Mouse (Mus musculus) stomach, postnatal 0 days (tissue): ENCODE measurements at regions not wholly inside any gene's neighbourhood (a gene's known extent, or its start where the extent isn't known, plus 50 kb on each side); places are given as distances from the start of the nearest gene placed in this dataset.

ENCODE experiments used
- ATAC-seq: fragments of 200-750 bp; cut with Nextera tagmentation; 2 replicates; pipeline ENCODE4 v1.8.0; 2017; ENCODE audit not compliant: low FRiP score, low TSS enrichment
- DNase-seq: peaks from one replicate; pipeline ENCODE4 v3.0.0-alpha.2; 2016; ENCODE audit warnings: low spot score
- H3K27ac ChIP-seq: fragments of 300-500 bp; sonication (generic); replicated peaks from 2 replicates; pipeline ENCODE4 v1.5.1; 2014; ENCODE audit warnings: mild to moderate bottlenecking, control low read depth
- H3K27me3 ChIP-seq: fragments of 300-500 bp; sonication (generic); 2 replicates; pipeline ENCODE4 v1.6.1; 2014; ENCODE audit warnings: low read length; ENCODE audit not compliant: control insufficient read depth, insufficient read depth
- H3K36me3 ChIP-seq: fragments of 300-500 bp; sonication (generic); 2 replicates; pipeline ENCODE4 v1.6.1; 2014; ENCODE audit warnings: low read length, mixed read lengths; ENCODE audit not compliant: control insufficient read depth, insufficient read depth
- H3K4me1 ChIP-seq: fragments of 300-500 bp; sonication (generic); replicated peaks from 2 replicates; pipeline ENCODE4 v1.6.1; 2014; ENCODE audit warnings: antibody characterized with exemption; ENCODE audit not compliant: control insufficient read depth, insufficient read depth
- H3K4me2 ChIP-seq: fragments of 300-500 bp; sonication (generic); replicated peaks from 2 replicates; pipeline ENCODE4 v1.6.1; 2014; ENCODE audit warnings: low read depth, mild to moderate bottlenecking, control low read depth, moderate library complexity
- H3K4me3 ChIP-seq: fragments of 300-500 bp; sonication (generic); 2 replicates; pipeline ENCODE4 v1.5.1; 2014; ENCODE audit warnings: low read depth, low read length, control low read depth
- H3K9ac ChIP-seq: fragments of 300-500 bp; sonication (generic); 2 replicates; pipeline ENCODE4 v1.6.1; 2014; ENCODE audit warnings: mild to moderate bottlenecking, low read length, control low read depth, mixed read lengths
- H3K9me3 ChIP-seq: fragments of 300-500 bp; sonication (generic); 2 replicates; pipeline ENCODE4 v1.6.1; 2016; ENCODE audit warnings: low read length; ENCODE audit not compliant: control insufficient read depth
- CTCF ChIP-seq: IDR thresholded peaks from 2 replicates; pipeline ENCODE4 v1.5.1; 2016; ENCODE audit warnings: antibody characterized with exemption, low read depth, mild to moderate bottlenecking, moderate library complexity
- EP300 ChIP-seq: optimal IDR thresholded peaks from 2 replicates; pipeline ENCODE3; 2016; ENCODE audit warnings: antibody characterized with exemption
- WGBS: fragments of 180-500 bp; shearing (Covaris S2); extraction: QIAGEN DNeasy Blood & Tissue Kit; methylation state at CpG from one replicate; pipeline ENCODE4 v1.1.7; 2014; 5-methylcytosine and 5-hydroxymethylcytosine counted together

DNA sequence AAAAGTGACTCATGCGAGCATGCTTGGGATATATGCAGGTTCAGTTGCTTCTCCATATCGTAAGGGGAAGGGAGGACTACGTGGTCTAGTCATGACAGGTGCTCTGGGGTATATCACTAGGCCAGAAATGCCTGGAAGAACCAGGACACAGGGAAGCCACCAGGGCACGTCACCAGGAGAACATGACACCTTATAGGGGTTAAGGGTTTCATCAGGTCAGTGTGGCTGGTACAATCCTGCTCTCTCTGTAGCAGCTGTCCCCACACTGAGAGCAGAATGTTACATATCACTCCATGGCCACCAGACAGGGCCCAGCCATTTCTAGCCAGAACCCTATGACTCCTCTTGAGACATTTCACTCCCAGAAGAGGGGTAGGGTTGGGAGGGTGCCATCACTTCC, 72.1 kb upstream of the Adpgk start:
- WGBS: 81% methylated on average over 4 of the region's 4 CpGs
- TF ChIP-seq EP300: no peak
- no peak for TF ChIP-seq CTCF
- Histone ChIP-seq H3K27me3 (no peaks in the 10 kb centered on the region), H3K4me3 (no peak overlapping the region), H3K9ac (no peak overlapping the region), H3K9me3 (no peaks in the 10 kb centered on the region), H3K4me1 (no peaks in the 10 kb centered on the region), H3K4me2 (no peak overlapping the region), H3K36me3 (no peaks in the 10 kb centered on the region), H3K27ac (no peak overlapping the region)
- no peak for ATAC-seq
- no peak for DNase-seq

DNA sequence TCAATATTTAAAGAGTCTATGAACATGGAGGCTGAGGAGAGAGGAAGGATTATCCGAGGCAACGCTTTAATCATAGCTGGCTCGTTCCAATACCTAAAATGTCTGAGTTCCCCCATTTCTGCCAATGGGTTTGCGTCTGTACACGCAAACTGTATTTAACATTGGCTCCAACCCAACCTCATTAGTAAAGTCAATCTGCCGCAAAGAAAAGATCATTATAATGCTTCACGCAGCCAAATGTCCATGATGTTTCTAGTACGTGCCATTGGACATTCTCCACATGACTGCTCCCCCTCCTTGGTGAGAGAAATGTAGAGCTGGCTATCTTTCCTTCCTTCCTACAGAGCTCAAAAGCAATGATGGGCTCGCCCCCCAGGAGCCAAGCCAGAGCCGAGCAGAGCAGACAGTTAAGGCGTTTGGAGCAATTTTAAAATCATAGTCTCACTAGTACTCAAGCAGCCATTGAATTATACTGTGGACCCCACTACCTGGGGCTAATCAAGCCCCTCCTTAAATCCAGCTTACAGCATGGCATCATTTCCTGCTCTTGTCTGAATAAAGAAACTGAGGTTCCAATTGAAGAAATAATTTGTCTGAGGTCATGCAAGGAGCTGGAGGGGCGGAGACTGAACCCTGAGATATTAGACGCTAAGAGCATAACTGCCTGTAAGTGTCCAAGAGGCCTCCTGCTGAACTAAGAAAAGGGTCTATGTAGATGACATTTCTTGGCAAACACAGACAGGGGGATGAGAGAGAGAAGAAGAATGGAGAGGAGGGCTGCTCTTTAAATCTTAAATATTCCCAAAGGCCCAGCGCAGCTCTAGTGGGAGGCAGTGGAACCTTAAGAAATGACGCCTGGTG, 88.5 kb upstream of the Adpgk start:
- H3K4me3 ChIP-seq: no peak overlapping the region
- H3K9me3 ChIP-seq: no peaks in the 10 kb centered on the region
- H3K27ac ChIP-seq: no peak overlapping the region
- H3K9ac ChIP-seq: no peak overlapping the region
- ATAC-seq: no peak
- no peak for TF ChIP-seq CTCF
- TF ChIP-seq EP300: no peak
- DNase-seq: no peak
- H3K4me2 ChIP-seq: no peak overlapping the region
- no peaks in the 10 kb centered on the region for H3K4me1 ChIP-seq
- no peaks in the 10 kb centered on the region for H3K27me3 ChIP-seq
- WGBS: 67% methylated on average over 15 of the region's 15 CpGs
- H3K36me3 ChIP-seq: no peaks in the 10 kb centered on the region

DNA sequence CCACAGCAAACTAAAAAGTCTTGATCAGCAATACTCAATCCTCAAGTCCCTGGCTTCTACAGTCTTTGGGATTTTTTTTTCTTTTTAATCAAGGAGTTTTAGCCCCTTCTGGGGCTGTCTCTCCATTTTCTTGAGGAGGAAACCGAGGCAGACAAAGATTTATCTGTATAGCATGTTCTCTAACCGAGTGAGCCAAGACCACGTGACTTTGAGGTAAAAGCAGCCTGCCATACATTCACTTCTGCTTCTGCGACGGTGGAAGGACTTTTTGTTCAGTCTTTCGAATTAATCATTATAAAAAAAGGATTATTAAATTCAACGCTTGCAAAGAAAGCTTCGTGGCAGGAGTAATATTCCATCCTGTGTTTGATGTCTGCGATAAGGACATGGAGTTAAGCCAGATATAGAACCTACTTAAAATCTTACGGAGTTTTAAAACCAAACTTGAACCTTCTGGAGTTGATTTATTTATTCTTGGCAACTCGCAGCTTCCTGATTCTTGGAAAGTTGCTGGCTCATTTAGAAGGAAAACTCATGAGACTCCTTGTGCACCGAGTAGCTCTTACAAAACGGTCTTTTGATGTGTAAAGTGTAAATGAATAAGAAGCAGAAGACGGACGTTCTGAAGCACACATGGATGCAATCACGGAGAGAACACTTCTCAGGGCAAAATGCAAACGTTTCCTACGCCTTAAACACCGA, 91.7 kb upstream of the Adpgk start:
- no peak overlapping the region for H3K27ac ChIP-seq
- H3K4me1 ChIP-seq: no peaks in the 10 kb centered on the region
- ATAC-seq (no peak), DNase-seq (no peak)
- no peak overlapping the region for H3K9ac ChIP-seq
- H3K4me2 ChIP-seq: no peak overlapping the region
- no peak overlapping the region for H3K4me3 ChIP-seq
- no peak for TF ChIP-seq CTCF
- TF ChIP-seq EP300: no peak
- 39% methylated on average over 19 of the region's 19 CpGs for WGBS
- H3K36me3 ChIP-seq: no peaks in the 10 kb centered on the region
- H3K27me3 ChIP-seq: no peaks in the 10 kb centered on the region
- H3K9me3 ChIP-seq: no peaks in the 10 kb centered on the region

DNA sequence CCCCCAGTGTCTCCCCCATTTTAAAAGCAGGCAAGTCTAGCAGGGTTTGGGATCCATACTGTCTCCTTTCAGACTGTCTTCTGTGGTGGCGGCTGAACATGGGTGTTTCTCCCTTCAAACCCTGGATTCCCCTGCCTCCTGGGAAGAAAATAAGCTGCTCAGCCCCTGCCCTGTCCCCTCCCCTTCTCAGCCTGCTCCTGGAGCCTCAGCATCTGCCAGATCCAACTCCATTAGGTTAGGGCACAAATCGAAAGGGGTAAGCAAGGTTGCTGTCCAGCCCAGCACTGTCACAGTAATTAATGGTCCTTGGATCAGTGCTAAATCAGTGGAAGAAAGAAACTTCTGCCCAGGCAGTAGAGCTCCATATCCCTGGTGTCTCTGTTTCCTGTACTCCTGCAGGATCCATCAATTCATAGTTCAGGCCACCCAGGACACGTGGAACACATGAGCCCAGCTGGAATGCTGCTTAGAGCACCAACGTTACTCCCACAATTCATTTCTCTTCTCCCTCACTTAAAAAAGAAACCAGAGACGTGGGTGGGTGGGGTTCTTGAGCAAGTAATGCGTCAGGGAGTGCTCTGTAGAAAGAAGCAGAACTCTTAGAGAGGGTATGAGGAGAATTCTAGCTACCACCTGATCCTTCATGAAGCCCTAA, 93.0 kb upstream of the Adpgk start:
- Histone ChIP-seq H3K27me3 (no peaks in the 10 kb centered on the region), H3K4me2 (0 out of 2 replicates have a peak overlapping the region, but pooled peaks have one; percentile 11), H3K9me3 (no peaks in the 10 kb centered on the region), H3K36me3 (no peaks in the 10 kb centered on the region), H3K4me1 (no peaks in the 10 kb centered on the region), H3K9ac (no peak overlapping the region), H3K27ac (no peak overlapping the region), H3K4me3 (no peak overlapping the region)
- 21% methylated on average over 6 of the region's 6 CpGs for WGBS
- no peak for DNase-seq
- TF ChIP-seq EP300: no peak
- peak; percentile 56; the same call in 1 of the 2 replicates for ATAC-seq

GRCm38 (mm10) chr9:59197506-59197905, 93.9 kb upstream of the Adpgk start:
- 77% methylated on average over 12 of the region's 12 CpGs for WGBS

GRCm38 (mm10) chr9:59193971-59194370, 97.4 kb upstream of the Adpgk start:
- H3K4me3 ChIP-seq: no peak overlapping the region
- H3K4me2 ChIP-seq: no peak overlapping the region
- TF ChIP-seq CTCF (no peak), EP300 (no peak)
- H3K9me3 ChIP-seq: no peaks in the 10 kb centered on the region
- H3K4me1 ChIP-seq: no peaks in the 10 kb centered on the region
- H3K27me3 ChIP-seq: no peaks in the 10 kb centered on the region
- no peak for ATAC-seq
- WGBS: 89% methylated on average over 11 of the region's 11 CpGs
- no peak overlapping the region for H3K27ac ChIP-seq
- no peak overlapping the region for H3K9ac ChIP-seq
- DNase-seq: no peak
- no peaks in the 10 kb centered on the region for H3K36me3 ChIP-seq

More at GRCm38 (mm10) chr9:59197506-59197905, 93.9 kb upstream of the Adpgk start:
- no peak overlapping the region for H3K27ac ChIP-seq
- ATAC-seq (no peak), DNase-seq (no peak)
- H3K4me2 ChIP-seq: no peak overlapping the region
- no peak for TF ChIP-seq CTCF
- no peak for TF ChIP-seq EP300
- no peaks in the 10 kb centered on the region for H3K4me1 ChIP-seq
- no peaks in the 10 kb centered on the region for H3K36me3 ChIP-seq
- H3K9me3 ChIP-seq: no peaks in the 10 kb centered on the region
- no peaks in the 10 kb centered on the region for H3K27me3 ChIP-seq
- no peak overlapping the region for H3K9ac ChIP-seq
- H3K4me3 ChIP-seq: no peak overlapping the region
